Mouse (Mus musculus): ENCODE data around the gene Rasal1.
A peak's percentile ranks its signal among the peaks of the same experiment; 100 is the strongest.

DNA sequence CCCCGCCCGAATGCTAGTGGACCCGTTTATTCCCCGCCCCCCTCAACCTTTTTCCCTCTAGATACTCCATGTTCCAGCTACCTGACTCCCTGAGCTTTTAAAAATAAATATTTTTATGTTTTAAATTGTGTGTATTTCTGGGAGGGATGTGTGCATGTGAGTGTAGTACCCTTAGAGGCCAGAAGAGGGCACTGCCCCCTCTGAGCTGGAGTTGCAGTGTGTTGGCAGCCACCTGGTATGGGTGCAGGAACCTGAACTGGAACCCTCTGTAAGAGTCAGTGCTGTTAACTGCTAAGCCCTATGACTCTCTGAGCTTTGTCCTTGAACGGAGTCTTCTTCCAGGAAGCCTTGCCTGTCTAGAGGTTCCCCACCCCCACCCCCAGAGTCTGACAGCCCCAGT is 16.7 kb upstream of the Rasal1 start:
- TF ChIP-seq EP300 (optimal IDR thresholded peaks at IDR 0.05) (no peak), CTCF (IDR thresholded peaks at IDR 0.05; ENCODE audit: low read depth) (peak; percentile 27; the same call in 1 of the 2 replicates)

Measured in stomach, postnatal 0 days (tissue).